Mouse (Mus musculus) kidney, adult 2 months (tissue): ENCODE data around the gene Hs3st1.

Source experiments
- CTCF ChIP-seq: fragments of 200-500 bp; conservative IDR thresholded peaks from 2 replicates; pipeline ENCODE4 v1.5.1; 2011; ENCODE audit warnings: low read depth, mild to moderate bottlenecking, control low read depth, low read length, moderate library complexity, mixed read lengths; ENCODE audit not compliant: insufficient read depth, insufficient read length
- POLR2A ChIP-seq: fragments of 200-500 bp; IDR thresholded peaks from one replicate; pipeline ENCODE4 v1.6.1; 2011; ENCODE audit warnings: low read depth, low read length, control low read depth

DNA sequence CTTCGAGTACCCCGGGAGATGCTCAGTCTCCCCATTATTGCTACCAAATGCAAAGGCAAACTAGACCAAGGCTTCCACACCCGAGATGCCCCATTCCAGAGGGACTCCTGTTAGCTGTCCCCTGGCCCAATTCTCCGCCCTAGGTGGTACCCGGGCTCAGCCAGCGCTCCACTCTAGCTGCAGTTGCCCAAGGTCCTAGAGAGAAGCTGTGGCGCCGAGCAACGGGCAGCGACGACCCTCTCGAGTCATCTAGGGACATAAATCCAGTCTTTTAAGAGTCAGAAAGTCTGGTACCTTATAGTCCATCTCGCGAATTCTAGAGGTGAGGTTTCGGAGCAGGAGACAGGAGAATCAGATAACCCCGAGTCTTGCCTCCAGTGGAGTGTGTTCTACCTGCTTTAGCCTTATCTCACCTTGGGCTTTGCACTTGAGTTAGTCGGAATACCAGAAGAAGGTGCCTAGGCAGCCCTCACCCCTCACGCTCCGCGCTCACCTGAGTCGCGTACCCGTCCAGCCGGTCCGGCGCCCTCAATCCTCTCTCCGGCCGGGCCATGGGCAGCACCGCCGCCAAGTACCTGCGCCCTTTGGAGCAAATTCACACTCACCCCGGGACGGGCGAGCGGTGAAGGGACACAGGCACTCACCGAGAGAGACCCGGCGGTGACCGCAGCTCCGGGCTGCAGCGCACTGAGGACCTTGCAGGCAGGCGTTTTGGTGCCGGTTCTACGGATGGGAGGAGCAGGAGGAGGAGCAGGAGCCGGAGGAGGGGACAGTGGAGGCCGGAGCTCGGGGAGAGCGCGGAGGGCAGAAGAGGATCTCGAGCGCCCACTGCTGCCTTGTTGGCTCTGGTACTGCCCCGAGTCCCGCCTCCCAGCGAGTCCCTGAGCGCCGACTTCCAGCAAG lies 111.1 kb downstream of the Hs3st1 start:
- TF ChIP-seq CTCF (peak; percentile 64), POLR2A (peak; percentile 58)
